Mouse (Mus musculus) erythroblast, embryonic 14.5 days (primary cell): ENCODE data around the gene Mia3.

Experiments used
- GATA1 ChIP-seq: IDR thresholded peaks from 2 replicates; pipeline ENCODE4 v1.6.1; 2012; ENCODE audit warnings: low read length, inconsistent platforms, mixed read lengths
- TAL1 ChIP-seq: IDR thresholded peaks from 3 replicates; pipeline ENCODE4 v1.6.1; 2012; ENCODE audit warnings: low read length, inconsistent platforms, mixed read lengths

- no peak for TF ChIP-seq GATA1
- no peak for TF ChIP-seq TAL1
Measured at GRCm38 (mm10) chr1:183324433-183324832, 44.9 kb downstream of the Mia3 start.
